8 mouse cellular contexts compared by ENCODE assay signal in genomic region chr13:12105830-12106628, GRCm38 (mm10). TPM values are rescaled to one million over a fixed set of nuclear protein-coding genes. Genes with fewer than 3 reads are reported as not detected.
A peak's percentile ranks its signal among the peaks of the same experiment; 100 is the strongest.
DNase-seq lines count a peak whose midpoint lies in the region; ATAC-seq and TF ChIP-seq lines count a peak whose summit lies in the region.

No protein-coding gene starts in this region.

- TF ChIP-seq EP300 in liver, postnatal 0 days (IDR thresholded peaks at IDR 0.05; ENCODE audit: low read depth), result no peak

- peak; percentile 32 for TF ChIP-seq CTCF in forebrain, postnatal 0 days (IDR thresholded peaks at IDR 0.05; ENCODE audit: low read depth)
- no peak for TF ChIP-seq CTCF in liver, postnatal 0 days (IDR thresholded peaks at IDR 0.05; ENCODE audit: low read depth)

- under 1% methylated on average over 67 of the region's 67 CpGs for WGBS in lung, embryonic 15.5 days
- under 1% methylated on average over 66 of the region's 67 CpGs for WGBS in forebrain, postnatal 0 days
- under 1% methylated on average over 67 of the region's 67 CpGs for WGBS in kidney, embryonic 16.5 days
- under 1% methylated on average over 59 of the region's 67 CpGs for WGBS in liver, postnatal 0 days (ENCODE audit: insufficient replicate concordance)

- no peak for DNase-seq in lung, postnatal 25 days (ENCODE audit: low spot score)
- peak; percentile 59 to 78 for DNase-seq in cerebellum, adult 18-20 months
- peak; percentile 74 for DNase-seq in forebrain, postnatal 0 days
- peak; percentile 20 for DNase-seq in liver, postnatal 0 days
- peak; percentile 44 for DNase-seq in retina, postnatal 7 days (ENCODE audit: low read depth, low spot score)
- DNase-seq in urinary bladder, postnatal 10 days (ENCODE audit: low spot score), result no peak

- peaks cover 40% of the 10 kb centered on the region for H3K27me3 ChIP-seq in lung, embryonic 15.5 days
- no peaks in the 10 kb centered on the region for H3K27me3 ChIP-seq in forebrain, postnatal 0 days (ENCODE audit: insufficient read depth, low read length)
- H3K27me3 ChIP-seq in kidney, embryonic 16.5 days (ENCODE audit: insufficient read depth, low read length), result peaks cover 65% of the 10 kb centered on the region
- H3K27me3 ChIP-seq in liver, postnatal 0 days (ENCODE audit: insufficient read depth, low read length), result peaks cover 35% of the 10 kb centered on the region

- H3K4me1 ChIP-seq in lung, embryonic 15.5 days, result peaks cover 7% of the 10 kb centered on the region
- peaks cover 9% of the 10 kb centered on the region for H3K4me1 ChIP-seq in forebrain, postnatal 0 days (ENCODE audit: insufficient read depth)
- H3K4me1 ChIP-seq in kidney, embryonic 16.5 days (ENCODE audit: insufficient read depth, low read length), result peaks cover 12% of the 10 kb centered on the region
- no peaks in the 10 kb centered on the region for H3K4me1 ChIP-seq in liver, postnatal 0 days (ENCODE audit: insufficient read depth)

- H3K9ac ChIP-seq in lung, embryonic 15.5 days, result peak overlapping the region; percentile 49
- peak overlapping the region; percentile 82 for H3K9ac ChIP-seq in forebrain, postnatal 0 days
- H3K9ac ChIP-seq in kidney, embryonic 16.5 days (replicated peaks; ENCODE audit: low read length), result peak overlapping the region; percentile 63
- H3K9ac ChIP-seq in liver, postnatal 0 days (replicated peaks), result no peak overlapping the region

- H3K4me2 ChIP-seq in lung, embryonic 15.5 days, result peak overlapping the region; percentile 88
- peak overlapping the region; percentile 83 for H3K4me2 ChIP-seq in forebrain, postnatal 0 days (ENCODE audit: low read depth)
- H3K4me2 ChIP-seq in kidney, embryonic 16.5 days (replicated peaks; ENCODE audit: low read depth, low read length), result peak overlapping the region; percentile 97
- H3K4me2 ChIP-seq in liver, postnatal 0 days (ENCODE audit: low read depth, low read length), result peak overlapping the region; percentile 75

- H3K27ac ChIP-seq in lung, embryonic 15.5 days, result 0 out of 2 replicates have a peak overlapping the region, but pooled peaks have one; percentile 37
- peak overlapping the region; percentile 84 for H3K27ac ChIP-seq in forebrain, postnatal 0 days (ENCODE audit: low read depth, low read length)
- H3K27ac ChIP-seq in kidney, embryonic 16.5 days (ENCODE audit: low read length), result no peak overlapping the region
- no peak overlapping the region for H3K27ac ChIP-seq in liver, postnatal 0 days (ENCODE audit: low read depth)

- ATAC-seq in lung, embryonic 15.5 days (ENCODE audit: borderline replicate concordance, extremely low read depth, low FRiP score, low TSS enrichment), result peak; percentile 79
- peak; percentile 79 for ATAC-seq in forebrain, postnatal 0 days
- ATAC-seq in kidney, embryonic 16.5 days (ENCODE audit: low FRiP score, low TSS enrichment), result peak; percentile 79
- ATAC-seq in liver, postnatal 0 days, result no peak; the same call in 1 of the 2 replicates

- H3K9me3 ChIP-seq in lung, embryonic 15.5 days, result no peaks in the 10 kb centered on the region
- H3K9me3 ChIP-seq in forebrain, postnatal 0 days (ENCODE audit: low read length), result no peaks in the 10 kb centered on the region
- H3K9me3 ChIP-seq in kidney, embryonic 16.5 days (ENCODE audit: low read length), result no peaks in the 10 kb centered on the region
- H3K9me3 ChIP-seq in liver, postnatal 0 days (ENCODE audit: low read length), result no peaks in the 10 kb centered on the region

- H3K4me3 ChIP-seq in lung, embryonic 15.5 days, result peak overlapping the region; percentile 60
- peak overlapping the region; percentile 76 for H3K4me3 ChIP-seq in forebrain, postnatal 0 days (ENCODE audit: low read depth, low read length)
- H3K4me3 ChIP-seq in kidney, embryonic 16.5 days (ENCODE audit: low read length), result peak overlapping the region; percentile 63
- H3K4me3 ChIP-seq in liver, postnatal 0 days (ENCODE audit: low read depth, low read length), result peak overlapping the region; percentile 46

- no peaks in the 10 kb centered on the region for H3K36me3 ChIP-seq in lung, embryonic 15.5 days
- no peaks in the 10 kb centered on the region for H3K36me3 ChIP-seq in forebrain, postnatal 0 days (ENCODE audit: insufficient read depth)
- no peaks in the 10 kb centered on the region for H3K36me3 ChIP-seq in kidney, embryonic 16.5 days (ENCODE audit: insufficient read depth, low read length)
- H3K36me3 ChIP-seq in liver, postnatal 0 days (replicated peaks; ENCODE audit: insufficient read depth, low read length), result no peaks in the 10 kb centered on the region

RNA-seq across cellular contexts. Expression of gene Ryr2, which starts 0.7 kb away (rescaled TPM):
- 1.2 and 1.5 TPM in 2 replicates for polyA plus RNA-seq in lung, embryonic 15.5 days (2015; fragmentation: Nextera tagmentation; extraction: Ambion mirVana)
- 22.8 and 23.6 TPM in 2 replicates for total RNA-seq in forebrain, postnatal 0 days (2014; rRNA removed)
- polyA plus RNA-seq in forebrain, postnatal 0 days (2015; fragmentation: Nextera tagmentation; extraction: Ambion mirVana), result 0.59 and 2.1 TPM in 2 replicates
- 0.19 and 0.42 TPM in 2 replicates for polyA plus RNA-seq in kidney, embryonic 16.5 days (2015; fragmentation: Nextera tagmentation; extraction: Ambion mirVana)
- polyA plus RNA-seq in liver, postnatal 0 days (2015; fragmentation: Nextera tagmentation; extraction: Ambion mirVana), result 0.12 and 0.16 TPM in 2 replicates

Comparison
In these comparisons a context has a peak if more than half of its experiments do, and no peak if none do; other contexts are left out.
1. H3K27ac ChIP-seq: peak in lung, embryonic 15.5 days (single experiment) and forebrain, postnatal 0 days (single experiment); none in kidney, embryonic 16.5 days (single experiment) and liver, postnatal 0 days (single experiment).
2. DNase-seq: peak in cerebellum, adult 18-20 months (2 of 2), forebrain, postnatal 0 days (single experiment), liver, postnatal 0 days (single experiment) and retina, postnatal 7 days (single experiment); none in lung, postnatal 25 days (single experiment) and urinary bladder, postnatal 10 days (single experiment).
3. Peak in every context shown above with its lines, with median percentiles within 50 percentile points of each other: H3K4me2 ChIP-seq and H3K4me3 ChIP-seq.